Mouse (Mus musculus) C2C12 (cell line): Measurements from ENCODE around the gene H1foo.

Source experiments
- CEBPB ChIP-seq: IDR thresholded peaks from one replicate; pipeline ENCODE4 v1.6.1; 2011; ENCODE audit warnings: low read depth, mild to moderate bottlenecking, control low read depth, moderate library complexity
- CTCF ChIP-seq: IDR thresholded peaks from one replicate; pipeline ENCODE4 v1.5.1; 2011; ENCODE audit not compliant: control insufficient read depth, insufficient read depth, insufficient read length
- FOSL1 ChIP-seq: IDR thresholded peaks from one replicate; pipeline ENCODE4 v1.8.0; 2011; ENCODE audit warnings: mild to moderate bottlenecking, low read length; ENCODE audit not compliant: poor library complexity, insufficient read depth, severe bottlenecking
- MAX ChIP-seq: IDR thresholded peaks from one replicate; pipeline ENCODE4 v1.6.1; 2011; ENCODE audit warnings: mild to moderate bottlenecking, control low read depth
- MYOD1 ChIP-seq: IDR thresholded peaks from one replicate; pipeline ENCODE4 v1.6.1; 2011; ENCODE audit warnings: low read depth; ENCODE audit not compliant: control insufficient read depth, insufficient read length
- MYOG ChIP-seq: IDR thresholded peaks from one replicate; pipeline ENCODE4 v1.6.1; 2011; ENCODE audit not compliant: control insufficient read depth, insufficient read length; ENCODE audit errors: extremely low read depth
- USF1 ChIP-seq: IDR thresholded peaks from one replicate; pipeline ENCODE4 v1.6.1; 2011; ENCODE audit warnings: low read depth, mild to moderate bottlenecking, control low read depth, moderate library complexity

- no peak for TF ChIP-seq CTCF
- no peak for TF ChIP-seq USF1
- TF ChIP-seq MAX, result no peak
- no peak for TF ChIP-seq MYOD1
- TF ChIP-seq MYOG, result no peak
- no peak for TF ChIP-seq FOSL1
- TF ChIP-seq CEBPB, result no peak
Measured at GRCm38 (mm10) chr6:115924829-115925228, 19.9 kb upstream of the H1foo start.
